Mouse (Mus musculus) inflammation-experienced regulatory T-cells, adult 6 months (primary cell): ENCODE results near the gene Pfn3. TPM values are rescaled to one million over a fixed set of nuclear protein-coding genes. Genes with fewer than 3 reads are reported as not detected.
A peak's percentile ranks its signal among the peaks of the same experiment; 100 is the strongest.

ENCODE experiments used
- ATAC-seq: one replicate; pipeline ENCODE4 v1.8.0; 2017
- polyA plus RNA-seq, 3 experiments: library from polyadenylated mRNA; unstranded; fragments of 100-300 nt; shearing (Covaris generic); gene quantifications; one replicate each; pipeline ENCODE4 v1.2.1; 2017

Gene Pfn3
- polyA plus RNA-seq, 3 experiments from 2014 or later: not detected

DNA sequence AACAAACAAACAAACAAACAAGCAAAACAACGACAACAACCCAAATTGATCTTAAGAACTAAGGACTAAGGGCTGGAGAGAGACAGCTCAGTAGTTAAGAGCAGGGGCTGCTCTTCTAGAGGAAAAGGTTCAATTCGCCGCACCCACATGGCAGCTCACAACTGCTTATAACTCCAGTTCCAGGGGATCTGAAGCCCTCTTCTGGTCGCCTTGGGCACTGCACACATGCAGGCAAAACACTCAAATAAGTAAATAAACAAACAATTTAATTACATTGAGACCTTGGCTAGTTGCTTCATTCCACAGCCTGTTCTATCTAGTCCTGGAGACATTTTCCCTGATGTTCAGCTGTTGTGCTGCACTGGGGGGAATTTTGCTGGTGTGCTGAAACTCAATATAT, 22.1 kb downstream of the Pfn3 start:
- no peak for ATAC-seq

DNA sequence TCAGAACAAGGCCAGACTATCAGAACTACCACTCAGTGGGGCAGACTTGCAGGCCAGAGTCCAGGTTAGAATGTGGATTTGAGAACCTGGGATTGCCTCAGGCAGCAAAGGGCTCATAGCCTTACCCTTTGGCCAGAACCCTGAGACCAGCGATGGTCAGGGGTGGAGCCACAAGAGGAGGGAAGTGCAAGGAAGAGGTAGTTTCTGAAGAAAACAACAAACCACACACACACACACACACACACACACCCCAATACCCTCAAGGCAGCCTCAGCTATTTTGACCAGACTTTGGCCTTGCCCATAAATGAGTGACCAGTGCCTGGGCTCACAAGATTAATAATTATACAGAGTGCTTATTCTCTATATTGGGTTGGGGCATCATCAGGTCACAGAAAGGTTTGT, 23.4 kb downstream of the Pfn3 start:
- ATAC-seq: no peak

DNA sequence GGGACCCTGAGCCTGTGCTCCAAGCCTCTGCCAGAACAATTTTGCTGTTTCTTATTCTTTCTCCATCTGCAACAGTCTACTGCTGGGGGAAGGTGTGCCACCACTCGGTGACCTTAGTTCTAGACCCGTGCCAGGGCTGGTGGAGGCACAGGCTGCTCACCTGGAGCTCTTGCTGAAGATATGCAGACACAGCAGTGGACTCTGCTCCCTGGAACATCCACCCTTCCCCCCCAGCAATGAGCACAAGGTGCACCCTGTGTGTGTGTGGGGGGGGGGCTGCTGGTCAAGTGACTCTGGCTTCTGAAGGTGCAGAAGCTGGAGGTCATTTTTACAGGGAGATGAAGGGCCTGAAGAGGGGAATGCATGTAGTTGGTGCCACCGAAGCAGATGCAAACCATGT, 24.4 kb downstream of the Pfn3 start:
- no peak for ATAC-seq

DNA sequence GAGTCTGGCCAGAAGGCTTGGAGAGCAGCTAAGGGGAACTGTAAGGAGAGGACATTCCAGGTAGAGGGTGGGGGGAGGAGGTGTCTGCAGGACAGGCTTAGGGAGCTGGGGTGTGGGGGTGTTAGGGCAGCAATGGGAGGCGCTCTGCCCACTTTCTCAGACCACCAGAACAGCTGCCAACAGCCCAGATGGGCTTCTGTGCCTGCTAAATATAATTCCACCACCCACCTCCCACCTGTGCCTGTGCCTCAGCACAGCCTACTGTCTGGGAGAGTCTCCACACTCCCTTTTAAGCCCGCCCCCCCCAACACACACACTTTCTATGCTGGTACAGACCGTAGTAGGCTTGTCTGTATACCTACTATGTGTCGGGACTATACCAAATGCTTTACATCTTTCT, 33.2 kb downstream of the Pfn3 start:
- ATAC-seq: no peak

DNA sequence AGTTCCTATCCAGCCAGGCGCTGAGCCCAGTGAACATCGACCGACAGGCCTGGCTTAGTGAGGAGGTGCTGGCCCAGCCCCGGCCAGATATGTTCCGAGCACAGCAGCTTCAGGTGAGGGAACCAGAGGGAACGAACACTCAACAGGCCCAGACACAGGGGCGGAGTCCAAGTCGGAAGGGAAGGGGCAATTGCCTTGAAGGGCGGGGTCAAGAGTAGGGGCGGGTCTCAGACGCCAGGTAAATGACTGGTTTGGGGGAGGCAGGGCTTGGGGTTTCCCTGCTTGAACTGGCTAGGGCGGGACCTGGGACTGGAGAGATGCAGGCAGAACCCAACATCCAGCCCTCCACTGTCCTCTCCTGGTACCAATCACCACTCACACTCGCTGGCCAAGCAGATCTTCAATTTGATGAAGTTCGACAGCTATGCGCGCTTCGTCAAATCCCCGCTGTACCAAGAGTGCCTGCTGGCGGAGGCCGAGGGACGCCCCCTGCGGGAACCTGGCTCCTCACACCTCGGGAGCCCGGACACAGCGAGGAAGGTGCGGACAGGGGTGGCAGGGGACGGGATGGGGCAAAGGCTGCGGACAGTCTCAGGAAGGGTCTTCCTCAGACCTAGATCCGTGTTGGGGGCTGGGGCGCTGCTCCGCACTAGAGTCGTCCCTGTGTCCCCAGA, 36.0 kb downstream of the Pfn3 start:
- ATAC-seq: no peak

DNA sequence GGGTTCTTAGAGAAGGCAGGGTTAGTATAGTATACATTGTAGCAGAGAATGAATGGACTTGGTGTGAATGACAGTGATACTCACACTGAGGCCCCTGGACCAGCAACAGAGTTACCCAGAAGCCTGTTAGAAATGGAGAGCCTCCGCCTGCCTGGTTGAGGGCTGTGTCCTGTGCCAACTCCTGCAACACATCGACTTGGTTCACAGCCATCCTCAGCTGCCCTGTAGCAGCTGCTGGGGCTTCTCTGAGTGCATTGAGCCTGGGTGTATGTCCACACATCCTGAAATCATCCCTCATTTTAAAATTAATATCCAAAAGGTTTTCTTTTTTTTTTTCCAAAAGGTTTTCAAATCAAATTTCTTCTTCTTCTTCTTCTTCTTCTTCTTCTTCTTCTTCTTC, 39.2 kb downstream of the Pfn3 start:
- no peak for ATAC-seq

DNA sequence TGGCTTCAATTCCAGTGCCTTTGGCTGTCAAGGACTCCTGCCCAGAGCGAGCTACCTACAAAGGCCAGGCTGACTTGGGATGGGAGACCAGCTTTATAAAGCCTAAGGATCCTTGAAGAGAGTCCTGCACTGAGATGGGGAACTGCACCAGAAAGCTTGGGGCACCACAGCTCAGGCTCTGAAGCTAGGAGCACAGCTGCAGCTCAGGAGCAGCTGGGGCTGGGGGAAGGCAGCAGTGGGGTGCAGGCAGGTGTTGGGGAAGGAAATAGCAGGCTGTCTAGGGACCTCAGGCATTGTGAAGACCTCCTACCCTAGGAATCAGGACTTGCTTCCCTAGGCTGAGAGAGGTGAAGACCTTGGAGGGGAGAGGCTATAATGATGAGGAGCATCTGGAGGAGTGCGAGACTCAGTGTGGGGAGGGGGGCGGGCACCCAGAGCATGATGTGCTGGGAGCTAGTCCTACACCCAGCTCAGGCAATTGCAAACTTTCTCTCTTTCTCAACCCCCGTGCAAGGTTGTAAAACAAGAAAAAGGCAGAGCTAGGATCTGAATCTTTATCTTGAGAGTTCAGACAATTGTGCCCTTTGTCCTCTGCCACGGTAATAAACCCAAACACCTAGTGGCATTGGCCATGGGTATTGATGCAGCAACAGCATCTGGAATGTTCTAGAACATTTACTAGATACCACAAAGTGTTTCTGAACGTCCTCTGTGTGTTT, 40.7 kb downstream of the Pfn3 start:
- no peak for ATAC-seq

DNA sequence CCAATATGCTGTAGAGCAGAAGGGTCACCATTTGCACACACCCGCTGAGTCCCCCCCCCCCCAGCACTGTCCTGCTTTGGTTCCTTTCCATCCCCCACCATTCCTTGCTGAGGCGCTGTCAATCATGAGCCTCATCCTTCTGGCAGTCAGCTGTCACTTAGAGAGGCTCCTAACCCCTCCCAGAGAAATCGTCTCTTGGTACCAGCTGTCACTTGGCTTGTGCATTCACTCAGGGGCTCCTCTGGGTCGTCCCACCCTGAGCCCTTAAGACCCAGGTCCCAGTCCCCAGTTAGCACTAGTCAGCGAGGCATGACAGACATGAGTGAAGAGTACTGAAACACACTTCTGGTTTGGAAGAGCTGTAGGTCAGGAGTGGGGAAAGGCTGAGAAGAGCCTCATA, 43.3 kb downstream of the Pfn3 start:
- ATAC-seq: no peak

DNA sequence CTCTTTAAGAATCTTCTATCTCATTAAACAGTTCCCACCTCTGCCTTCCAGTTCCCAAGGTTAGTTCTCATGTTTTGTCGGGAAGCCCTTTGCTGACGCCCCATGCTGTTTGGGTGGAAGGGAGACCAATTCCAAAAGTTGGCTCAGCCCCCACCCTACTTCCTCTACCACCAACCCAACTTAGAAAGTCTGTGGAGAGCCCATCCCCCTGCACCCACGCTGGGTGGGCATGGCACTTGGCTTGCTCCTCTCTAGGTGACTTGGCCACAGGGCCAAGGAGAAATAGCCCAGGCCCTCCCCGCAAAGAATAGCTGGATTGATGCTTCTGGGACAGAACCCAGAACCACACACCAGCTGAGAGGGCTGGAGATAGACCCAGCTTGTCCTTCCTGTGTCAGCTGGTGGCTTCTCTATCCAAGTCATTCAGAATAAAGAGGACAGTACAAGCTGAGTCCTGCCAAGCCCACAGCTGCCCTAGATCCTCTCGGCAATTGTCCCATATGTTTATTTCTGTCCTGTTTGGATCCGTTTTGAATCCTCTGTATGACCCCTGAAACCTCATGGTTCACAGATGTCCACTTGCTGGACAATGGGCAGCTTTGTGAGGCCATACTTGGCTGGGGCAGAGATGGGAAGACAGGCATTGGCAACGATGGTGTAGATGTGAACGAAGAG, 43.9 kb downstream of the Pfn3 start:
- ATAC-seq: no peak

DNA sequence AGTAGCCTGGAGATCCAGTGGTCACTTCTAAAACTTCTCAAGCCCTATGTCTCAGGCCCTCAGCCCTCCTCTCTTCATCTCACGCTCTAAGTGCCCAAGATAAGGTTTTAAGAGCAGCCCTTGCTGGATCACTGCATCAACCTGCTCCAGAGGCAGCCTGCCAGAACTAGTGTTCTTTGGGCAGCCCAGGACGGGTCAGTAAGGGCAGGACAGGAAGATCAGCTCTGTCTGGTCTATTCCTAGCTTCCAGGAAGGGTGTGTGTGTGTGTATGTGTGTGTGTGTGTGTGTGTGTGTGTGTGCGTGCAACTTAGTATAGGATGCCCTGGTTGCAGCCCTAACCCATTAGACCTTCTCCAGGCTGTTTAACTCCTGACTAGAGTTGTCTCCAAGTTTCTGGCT, 44.8 kb downstream of the Pfn3 start:
- no peak for ATAC-seq

DNA sequence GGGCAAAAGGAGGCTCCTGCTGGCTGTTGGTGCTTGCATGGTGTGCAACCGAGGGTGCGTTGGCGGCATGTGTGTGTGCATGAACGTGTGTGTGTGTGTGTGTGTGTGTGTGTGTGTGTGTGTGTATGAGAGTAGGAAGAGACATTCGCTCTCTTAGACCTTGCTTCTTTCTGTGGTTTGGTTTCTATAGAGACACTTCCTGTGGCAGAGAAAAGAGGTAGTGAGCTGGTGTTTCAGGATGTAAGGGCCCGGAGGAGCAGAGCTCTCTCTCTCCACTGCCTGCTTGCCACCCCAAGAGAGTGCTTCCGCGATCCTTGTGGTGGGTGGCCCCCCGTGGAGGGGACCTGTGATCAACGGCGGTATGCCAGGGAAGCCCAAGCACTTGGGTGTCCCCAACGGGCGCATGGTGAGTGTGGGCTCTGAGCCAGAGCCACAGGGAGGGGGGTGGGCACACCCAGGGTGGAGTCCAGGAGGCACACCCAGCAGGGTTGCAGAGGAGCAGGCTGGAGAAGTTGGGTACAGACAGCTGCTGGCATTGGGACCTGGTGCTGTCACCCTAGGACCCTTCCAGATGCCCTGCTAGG, 45.4 kb downstream of the Pfn3 start, which contains the start of gene Rgs14:
TSS of gene Rgs14 (plus strand) at position 202 of the 584 bp plus-strand sequence.
- peak; percentile 97 for ATAC-seq

DNA sequence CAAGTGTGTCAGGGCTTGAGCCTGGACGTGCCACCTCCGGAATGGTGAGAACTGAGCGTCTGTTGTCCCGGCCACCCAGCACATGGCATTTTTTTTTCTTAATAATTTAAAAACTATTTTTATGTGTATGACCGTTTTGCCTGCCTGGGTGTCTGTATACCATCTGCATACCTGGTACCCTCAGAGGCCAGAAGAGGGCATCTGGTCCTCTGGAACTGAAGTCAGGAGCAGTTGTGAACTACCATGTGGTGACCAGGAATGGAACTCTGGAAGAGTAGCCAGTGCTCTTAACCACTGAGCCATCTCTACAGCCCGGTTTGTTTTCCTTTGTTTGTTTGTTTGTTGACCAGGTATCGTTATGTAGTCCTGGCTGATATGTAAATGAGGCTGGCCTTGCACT, 46.6 kb downstream of the Pfn3 start:
- no peak for ATAC-seq

Other genes starting within 250 kb of the Pfn3 start
- gene Nsd1, start 205.4 kb downstream of the Pfn3 start, polyA plus RNA-seq: 10 to 100 TPM; 46.7 to 76.6 (median 60.1) TPM
- 100 to 1,000 TPM; 196 to 371 (median 209) TPM for gene Prelid1, start 94.7 kb downstream of the Pfn3 start, polyA plus RNA-seq
- 10 to 100 TPM in 1 of 3 experiments, 1 to 10 TPM in 2; 8.8 to 15.0 (median 9.7) TPM for gene Rab24, start 93.3 kb downstream of the Pfn3 start, polyA plus RNA-seq
- 10 to 100 TPM in 1 of 3 experiments, 1 to 10 TPM in 2; 2.2 to 32.2 (median 3.5) TPM for gene Mxd3, start 85.4 kb downstream of the Pfn3 start, polyA plus RNA-seq
- gene Lman2, start 52.4 kb downstream of the Pfn3 start, polyA plus RNA-seq: 10 to 100 TPM; 43.9 to 62.8 (median 60.7) TPM
- gene Rgs14, start 45.5 kb downstream of the Pfn3 start, polyA plus RNA-seq: 10 to 100 TPM; 61.5 to 73.9 (median 62.9) TPM
- under 1 TPM in 1 of 3 experiments, not detected in 2; 0.20 TPM for gene Slc34a1, start 17.0 kb downstream of the Pfn3 start, polyA plus RNA-seq
- gene F12, start 11.6 kb upstream of the Pfn3 start, polyA plus RNA-seq: under 1 TPM in 1 of 3 experiments, not detected in 2; 0.24 TPM
- 10 to 100 TPM; 35.3 to 50.0 (median 40.5) TPM for gene Grk6, start 29.8 kb upstream of the Pfn3 start, polyA plus RNA-seq
- under 1 TPM in 1 of 3 experiments, not detected in 2; 0.26 TPM for gene Prr7, start 49.0 kb upstream of the Pfn3 start, polyA plus RNA-seq
- under 1 TPM in 1 of 3 experiments, not detected in 2; 0.15 TPM for gene Dbn1, start 72.9 kb upstream of the Pfn3 start, polyA plus RNA-seq
- 10 to 100 TPM; 13.2 to 15.7 (median 13.5) TPM for gene Pdlim7, start 98.4 kb upstream of the Pfn3 start, polyA plus RNA-seq
- gene Dok3, start 114.1 kb upstream of the Pfn3 start, polyA plus RNA-seq: 1 to 10 TPM in 2 of 3 experiments, under 1 TPM in 1; 0.93 to 1.1 (median 1.1) TPM
- 10 to 100 TPM; 41.7 to 61.0 (median 54.6) TPM for gene Ddx41, start 121.4 kb upstream of the Pfn3 start, polyA plus RNA-seq
- 10 to 100 TPM; 16.4 to 40.7 (median 37.3) TPM for gene Fam193b, start 155.9 kb upstream of the Pfn3 start, polyA plus RNA-seq
- 100 to 1,000 TPM; 184 to 286 (median 269) TPM for gene Tmed9, start 158.5 kb upstream of the Pfn3 start, polyA plus RNA-seq
- 10 to 100 TPM; 24.5 to 35.8 (median 25.1) TPM for gene B4galt7, start 184.7 kb upstream of the Pfn3 start, polyA plus RNA-seq
- 10 to 100 TPM; 28.6 to 51.1 (median 40.0) TPM for gene Caml, start 207.8 kb upstream of the Pfn3 start, polyA plus RNA-seq
- gene Ddx46, start 219.8 kb upstream of the Pfn3 start, polyA plus RNA-seq: 10 to 100 TPM; 62.3 to 67.3 (median 64.0) TPM